ENCODE assay signal across 18 mouse cellular contexts in genomic region chr4:55134791-55135190, GRCm38 (mm10).
"Had no signal": no experiment of that assay in that cellular context is flagged by ENCODE, and none has a peak within 500 bp of the region (broad histone marks: within the 10 kb centered on the region; RNA-seq: fewer than 3 reads in every experiment).

No protein-coding gene starts in this region.

- H3K4me3 ChIP-seq: layer of hippocampus, adult 2 months; liver, embryonic 13.5 days; megakaryocyte, embryonic 14.5 days; midbrain, embryonic 10.5 days; midbrain, embryonic 13.5 days had no signal

- H3K36me3 ChIP-seq: liver, embryonic 13.5 days; midbrain, embryonic 10.5 days; midbrain, embryonic 13.5 days had no signal

- H3K9ac ChIP-seq: liver, embryonic 13.5 days; lung, embryonic 14.5 days; midbrain, embryonic 13.5 days had no signal

- H3K4me1 ChIP-seq: liver, embryonic 13.5 days; megakaryocyte, embryonic 14.5 days had no signal

- H3K27ac ChIP-seq: kidney, postnatal 0 days; layer of hippocampus, adult 2 months; liver, embryonic 13.5 days; midbrain, embryonic 10.5 days; midbrain, embryonic 13.5 days; stomach, postnatal 0 days had no signal

- H3K4me2 ChIP-seq: liver, embryonic 13.5 days; lung, embryonic 14.5 days; midbrain, embryonic 13.5 days had no signal

- H3K9me3 ChIP-seq: liver, embryonic 13.5 days; midbrain, embryonic 10.5 days; midbrain, embryonic 13.5 days had no signal

- ATAC-seq: midbrain, embryonic 13.5 days had no signal

- DNase-seq: kidney, adult 2 months; kidney, postnatal 25 days; layer of hippocampus, adult 9-11 months; liver, embryonic 13.5 days; lung, embryonic 14.5 days; lung, postnatal 10 days; lung, postnatal 36 days; right cerebral cortex, adult 18-20 months; right cerebral cortex, postnatal 14 days; right cerebral cortex, postnatal 4 days; thymus, adult 2 months; thymus, postnatal 14 days had no signal

- H3K27me3 ChIP-seq: liver, embryonic 13.5 days; megakaryocyte, embryonic 14.5 days; midbrain, embryonic 13.5 days had no signal
